ENCODE assay signal across 28 mouse cellular contexts in genomic region chr10:118610868-118611461, GRCm38 (mm10).
DNase-seq lines count a peak whose midpoint lies in the region; ATAC-seq and TF ChIP-seq lines count a peak whose summit lies in the region.
"Had no signal": no experiment of that assay in that cellular context is flagged by ENCODE, and none has a peak within 500 bp of the region (broad histone marks: within the 10 kb centered on the region; RNA-seq: fewer than 3 reads in every experiment).

No protein-coding gene starts in this region.

- no peak overlapping the region for H3K4me2 ChIP-seq in heart, embryonic 11.5 days
- H3K4me2 ChIP-seq: embryonic facial prominence, embryonic 12.5 days; embryonic facial prominence, embryonic 15.5 days; heart, embryonic 12.5 days; heart, embryonic 15.5 days; hindbrain, embryonic 14.5 days had no signal

- DNase-seq in heart, adult 11 months, result peak; percentile 61
- DNase-seq in brain, embryonic 14.5 days (ENCODE audit: low read depth), result peak; percentile 24
- DNase-seq in cerebellum, adult 2 months, result no peak
- DNase-seq in cerebellum, adult 9-10 months, result no peak
- DNase-seq in gastrocnemius, postnatal 36 days, result no peak
- DNase-seq: adrenal gland, adult 2 months; adrenal gland, postnatal 14 days; B cell, adult 2 months; cerebellum, adult 18-20 months; cerebellum, postnatal 10 days; forebrain, postnatal 0 days; gastrocnemius, adult 2 months; gastrocnemius, postnatal 14 days; heart, postnatal 10 days; heart, postnatal 36 days had no signal

- no peak for TF ChIP-seq CTCF in brain, embryonic 14.5 days (IDR thresholded peaks at IDR 0.05; ENCODE audit: borderline replicate concordance, extremely low read depth, insufficient read depth, insufficient read length)
- TF ChIP-seq CTCF in cerebellum, adult 2 months (IDR thresholded peaks at IDR 0.05; ENCODE audit: borderline replicate concordance, insufficient read depth, low read depth, low read length), result no peak

- intact Hi-C loops in gastrocnemius, postnatal 36 days (cut with DNase I), result no loop called here

- H3K36me3 ChIP-seq in heart, embryonic 11.5 days (ENCODE audit: control insufficient read depth, insufficient read depth, low read length), result no peaks in the 10 kb centered on the region
- H3K36me3 ChIP-seq: embryonic facial prominence, embryonic 12.5 days; embryonic facial prominence, embryonic 15.5 days; G1E; heart, embryonic 12.5 days; heart, embryonic 15.5 days had no signal

- no peaks in the 10 kb centered on the region for H3K27me3 ChIP-seq in heart, embryonic 11.5 days (ENCODE audit: control insufficient read depth, insufficient read depth, low read length)
- no peaks in the 10 kb centered on the region for H3K27me3 ChIP-seq in cerebellum, adult 2 months (ENCODE audit: control insufficient read depth, insufficient read depth, low read length)
- H3K27me3 ChIP-seq: CH12.LX; embryonic facial prominence, embryonic 12.5 days; embryonic facial prominence, embryonic 15.5 days; heart, embryonic 12.5 days; heart, embryonic 15.5 days; Patski had no signal

- no peaks in the 10 kb centered on the region for H3K9me3 ChIP-seq in heart, embryonic 11.5 days (replicated peaks; ENCODE audit: control insufficient read depth, low read length)
- H3K9me3 ChIP-seq: embryonic facial prominence, embryonic 12.5 days; embryonic facial prominence, embryonic 15.5 days; heart, embryonic 12.5 days; heart, embryonic 15.5 days had no signal

- 82% methylated on average over 7 of the region's 7 CpGs for WGBS in heart, embryonic 11.5 days (ENCODE audit: insufficient replicate concordance)
- 83% methylated on average over 7 of the region's 7 CpGs for WGBS in cerebellum, adult 2 months

- H3K27ac ChIP-seq in heart, embryonic 11.5 days (ENCODE audit: low read depth, low read length), result no peak overlapping the region
- H3K27ac ChIP-seq in cerebellum, adult 2 months (ENCODE audit: insufficient read depth, low read length), result no peak overlapping the region
- H3K27ac ChIP-seq: embryonic facial prominence, embryonic 12.5 days; embryonic facial prominence, embryonic 15.5 days; gastrocnemius, adult 2 months; heart, embryonic 15.5 days; hindbrain, embryonic 14.5 days; hindbrain, postnatal 0 days had no signal

- H3K4me3 ChIP-seq in heart, embryonic 11.5 days (ENCODE audit: low read depth, low read length), result no peak overlapping the region
- no peak overlapping the region for H3K4me3 ChIP-seq in cerebellum, adult 2 months (replicated peaks; ENCODE audit: insufficient read depth, low read depth, low read length)
- H3K4me3 ChIP-seq: embryonic facial prominence, embryonic 12.5 days; embryonic facial prominence, embryonic 15.5 days; gastrocnemius, adult 2 months; heart, embryonic 12.5 days; heart, embryonic 15.5 days had no signal

- no peak for ATAC-seq in heart, embryonic 11.5 days (replicated peaks; ENCODE audit: insufficient number of reproducible peaks, low FRiP score, low TSS enrichment)
- peak; percentile 56 to 71; a peak in 3 of 4 replicates for ATAC-seq in hematopoietic stem cell, adult 5-6 weeks (replicated peaks in 1 of 2; ENCODE audit: insufficient read depth in 1 of 2, low FRiP score in 2 of 2, low TSS enrichment in 1 of 2, low read depth in 1 of 2, poor library complexity in 2 of 2, severe bottlenecking in 2 of 2)
- ATAC-seq: forebrain, embryonic 14.5 days; forebrain, postnatal 0 days; intestine, postnatal 0 days; Patski had no signal

- H3K9ac ChIP-seq in heart, embryonic 11.5 days (ENCODE audit: low read depth, low read length), result no peak overlapping the region
- H3K9ac ChIP-seq: embryonic facial prominence, embryonic 12.5 days; embryonic facial prominence, embryonic 15.5 days; forebrain, postnatal 0 days; heart, embryonic 12.5 days; heart, embryonic 15.5 days; hindbrain, embryonic 14.5 days had no signal

- TF ChIP-seq POLR2A in brain, embryonic 14.5 days (IDR thresholded peaks at IDR 0.05; ENCODE audit: borderline replicate concordance, extremely low read depth, insufficient read depth, insufficient read length, poor library complexity, severe bottlenecking), result no peak
- TF ChIP-seq POLR2A in cerebellum, adult 2 months (IDR thresholded peaks at IDR 0.05; ENCODE audit: borderline replicate concordance, insufficient read depth, low read length), result no peak

- no peaks in the 10 kb centered on the region for H3K4me1 ChIP-seq in heart, embryonic 11.5 days (ENCODE audit: control insufficient read depth, insufficient read depth, low read length)
- H3K4me1 ChIP-seq in cerebellum, adult 2 months (ENCODE audit: control insufficient read depth, insufficient read depth, low read length), result no peaks in the 10 kb centered on the region
- H3K4me1 ChIP-seq: embryonic facial prominence, embryonic 12.5 days; embryonic facial prominence, embryonic 15.5 days; heart, embryonic 12.5 days; heart, embryonic 15.5 days had no signal

Comparison
In these comparisons a context has a peak if more than half of its experiments do, and no peak if none do; other contexts are left out.
1. DNase-seq: peak in heart, adult 11 months (single experiment) and brain, embryonic 14.5 days (single experiment); none in cerebellum, adult 2 months (0 of 2), cerebellum, adult 9-10 months (single experiment) and gastrocnemius, postnatal 36 days (0 of 2).